Mouse (Mus musculus) heart, postnatal 25 days (tissue): ENCODE results near the gene Ppy. TPM values are rescaled to one million over a fixed set of nuclear protein-coding genes. Genes with fewer than 3 reads are reported as not detected.

Experiments used
- DNase-seq: peaks from one replicate; pipeline ENCODE4 v3.0.0; 2022; ENCODE audit warnings: low spot score
- intact Hi-C: fragments of 180-260 bp; cut with DNase I; formaldehyde crosslinking; loops from one replicate; pipeline ENCODE4 v1.15.1; 2025
- total RNA-seq, 2 experiments: library from RNA; stranded (reverse); gene quantifications; 2 replicates each; pipeline ENCODE4 v1.2.3; 2021

Gene Ppy
- not detected for total RNA-seq

GRCm38 (mm10) chr11:102101219-102101618 is at the start of gene Ppy:
Gene Ppy (minus strand): TSS chr11:102101319.
- DNase-seq, result no peak
- intact Hi-C loops, result loop anchor here (5.0 kb wide), 1 partner anchor 39 kb away; no protein-coding TSS in a partner anchor

GRCm38 (mm10) chr11:102147213-102147989 is 46.3 kb upstream of the Ppy start:
- intact Hi-C loops, result no loop called here

GRCm38 (mm10) chr11:102146531-102146930 is 45.4 kb upstream of the Ppy start:
- DNase-seq, result no peak
- intact Hi-C loops, result no loop called here

More at GRCm38 (mm10) chr11:102147213-102147989, 46.3 kb upstream of the Ppy start:
- no peak for DNase-seq

GRCm38 (mm10) chr11:102146005-102146404 is 44.9 kb upstream of the Ppy start:
- intact Hi-C loops, result no loop called here
- DNase-seq, result no peak

GRCm38 (mm10) chr11:102145471-102146001 is 44.4 kb upstream of the Ppy start, which contains the start of gene Nags:
Gene Nags (plus strand): TSS chr11:102145513.
- no peak for DNase-seq
- intact Hi-C loops, result no loop called here

- no peak for DNase-seq
- intact Hi-C loops, result no loop called here
These were observed 43.9 kb upstream of the Ppy start for GRCm38 (mm10) chr11:102144957-102145470.

GRCm38 (mm10) chr11:102142355-102142754 is 41.2 kb upstream of the Ppy start:
- intact Hi-C loops, result no loop called here
- DNase-seq, result no peak

GRCm38 (mm10) chr11:102140508-102140907 is 39.4 kb upstream of the Ppy start:
- intact Hi-C loops, result no loop called here
- no peak for DNase-seq

- intact Hi-C loops, result loop anchor here (1.0 to 5.0 kb wide), 4 partner anchors 36 to 221 kb away; partner anchors contain the start of gene Dusp3
- DNase-seq, result peak; percentile 31
These were observed 37.3 kb upstream of the Ppy start for GRCm38 (mm10) chr11:102138447-102138740.

GRCm38 (mm10) chr11:102137625-102138446 is 36.7 kb upstream of the Ppy start:
- intact Hi-C loops, result loop anchor here (1.0 to 5.0 kb wide), 4 partner anchors 36 to 221 kb away; partner anchors contain the start of gene Dusp3
- DNase-seq, result no peak

- no peak for DNase-seq
- intact Hi-C loops, result no loop called here
These were observed 33.4 kb upstream of the Ppy start for GRCm38 (mm10) chr11:102134516-102134915.

GRCm38 (mm10) chr11:102117386-102117785 is 16.3 kb upstream of the Ppy start:
- no peak for DNase-seq
- intact Hi-C loops, result no loop called here

GRCm38 (mm10) chr11:102116241-102116640 is 15.1 kb upstream of the Ppy start:
- no peak for DNase-seq
- intact Hi-C loops, result no loop called here

- DNase-seq, result no peak
- intact Hi-C loops, result no loop called here
These were observed 10.5 kb upstream of the Ppy start for GRCm38 (mm10) chr11:102111576-102111975.

- intact Hi-C loops, result no loop called here
- no peak for DNase-seq
These were observed 6.6 kb upstream of the Ppy start, which contains the start of gene Pyy for GRCm38 (mm10) chr11:102107732-102108131. Gene Pyy (minus strand): TSS chr11:102107832.

- no peak for DNase-seq
These were observed 5.8 kb upstream of the Ppy start for GRCm38 (mm10) chr11:102106911-102107310.

GRCm38 (mm10) chr11:102102485-102103258 is 1.6 kb upstream of the Ppy start:
- intact Hi-C loops, result loop anchor here (1.0 to 5.0 kb wide), 3 partner anchors 36 to 165 kb away; no protein-coding TSS in a partner anchor

More at GRCm38 (mm10) chr11:102106911-102107310, 5.8 kb upstream of the Ppy start:
- intact Hi-C loops, result no loop called here

GRCm38 (mm10) chr11:102096887-102097391 is 4.2 kb downstream of the Ppy start:
- intact Hi-C loops, result no loop called here
- DNase-seq, result no peak

More at GRCm38 (mm10) chr11:102102485-102103258, 1.6 kb upstream of the Ppy start:
- DNase-seq, result no peak

- DNase-seq, result no peak
- intact Hi-C loops, result no loop called here
These were observed 4.7 kb downstream of the Ppy start for GRCm38 (mm10) chr11:102096446-102096845.
